Mouse (Mus musculus) embryonic fibroblast, embryonic 13.5 days (primary cell): ENCODE results near the gene Hhip.

ENCODE experiments used
- CTCF ChIP-seq: IDR thresholded peaks from 2 replicates; pipeline ENCODE4 v1.5.1; 2011; ENCODE audit warnings: mild to moderate bottlenecking, control low read depth, low read length, moderate library complexity, borderline replicate concordance; ENCODE audit not compliant: insufficient read depth
- POLR2A ChIP-seq: IDR thresholded peaks from 2 replicates; pipeline ENCODE4 v1.6.1; 2011; ENCODE audit warnings: low read depth, mild to moderate bottlenecking, control low read depth, low read length, moderate library complexity

- TF ChIP-seq CTCF (no peak), POLR2A (no peak)
These were observed 387 bp upstream of the Hhip start for GRCm38 (mm10) chr8:80058193-80058592.
